Mouse (Mus musculus) heart, embryonic 14.5 days (tissue): ENCODE data around the gene Tmem50a. TPM values are rescaled to one million over a fixed set of nuclear protein-coding genes. Genes with fewer than 3 reads are reported as not detected.

ENCODE experiments used
- ATAC-seq: fragments of 200-750 bp; cut with Nextera tagmentation; 2 replicates; pipeline ENCODE4 v1.8.0; 2017; ENCODE audit warnings: low read depth, moderate TSS enrichment; ENCODE audit not compliant: insufficient number of reproducible peaks, insufficient read depth, low FRiP score
- H3K27ac ChIP-seq, 2 experiments: fragments of 200-500 bp in 1 of 2; fragments of 300-500 bp in 1 of 2; sonication (generic) in 1 of 2; replicated peaks in 1 of 2; 2 replicates each; pipeline ENCODE4 v1.5.1; 2012 to 2014; ENCODE audit warnings: low read depth in 2 of 2, low read length in 2 of 2, control low read depth in 1 of 2, mild to moderate bottlenecking in 1 of 2, mixed read lengths in 1 of 2; ENCODE audit not compliant: control insufficient read depth in 1 of 2, insufficient read depth in 1 of 2
- H3K27me3 ChIP-seq: fragments of 300-500 bp; sonication (generic); 2 replicates; pipeline ENCODE4 v1.6.1; 2014; ENCODE audit warnings: mild to moderate bottlenecking, low read length, control low read depth; ENCODE audit not compliant: control insufficient read depth, insufficient read depth
- H3K36me3 ChIP-seq: fragments of 300-500 bp; sonication (generic); 2 replicates; pipeline ENCODE4 v1.6.1; 2014; ENCODE audit warnings: mild to moderate bottlenecking, control low read depth, low read length, mixed read lengths; ENCODE audit not compliant: control insufficient read depth, insufficient read depth
- H3K4me1 ChIP-seq, 2 experiments: fragments of 200-500 bp in 1 of 2; fragments of 300-500 bp in 1 of 2; sonication (generic) in 1 of 2; 2 replicates each; pipeline ENCODE4 v1.6.1; 2012 to 2014; ENCODE audit warnings: low read length in 2 of 2, control low read depth in 1 of 2, mixed read lengths in 1 of 2; ENCODE audit not compliant: control insufficient read depth in 2 of 2, insufficient read depth in 2 of 2
- H3K4me2 ChIP-seq: fragments of 300-500 bp; sonication (generic); 2 replicates; pipeline ENCODE4 v1.6.1; 2014; ENCODE audit warnings: mild to moderate bottlenecking, low read length
- H3K4me3 ChIP-seq, 2 experiments: fragments of 200-500 bp in 1 of 2; fragments of 300-500 bp in 1 of 2; sonication (generic) in 1 of 2; 2 replicates each; pipeline ENCODE4 v1.5.1; 2012 to 2014; ENCODE audit warnings: low read length in 2 of 2, mild to moderate bottlenecking in 2 of 2, control low read depth in 1 of 2, low read depth in 1 of 2, moderate library complexity in 1 of 2; ENCODE audit not compliant: control insufficient read depth in 1 of 2, insufficient read depth in 1 of 2
- H3K9ac ChIP-seq: fragments of 300-500 bp; sonication (generic); 2 replicates; pipeline ENCODE4 v1.6.1; 2014; ENCODE audit warnings: mild to moderate bottlenecking, low read length
- H3K9me3 ChIP-seq: fragments of 300-500 bp; sonication (generic); 2 replicates; pipeline ENCODE4 v1.6.1; 2016; ENCODE audit warnings: low read length, control low read depth; ENCODE audit not compliant: control insufficient read depth
- WGBS: fragments of 180-500 bp; shearing (Covaris S2); extraction: QIAGEN DNeasy Blood & Tissue Kit; methylation state at CpG from one replicate; pipeline ENCODE4 v1.1.7; 2014; 5-methylcytosine and 5-hydroxymethylcytosine counted together
- polyA plus RNA-seq: library from polyadenylated mRNA; unstranded; fragments of >200 nt; fragmentation: Nextera tagmentation; extraction: Ambion mirVana; gene quantifications from 2 replicates; pipeline ENCODE4 v1.2.1, GENCODE M21; 2014

The Tmem50a gene
- polyA plus RNA-seq, 1 experiment from 2014 or later, result 167 TPM

DNA sequence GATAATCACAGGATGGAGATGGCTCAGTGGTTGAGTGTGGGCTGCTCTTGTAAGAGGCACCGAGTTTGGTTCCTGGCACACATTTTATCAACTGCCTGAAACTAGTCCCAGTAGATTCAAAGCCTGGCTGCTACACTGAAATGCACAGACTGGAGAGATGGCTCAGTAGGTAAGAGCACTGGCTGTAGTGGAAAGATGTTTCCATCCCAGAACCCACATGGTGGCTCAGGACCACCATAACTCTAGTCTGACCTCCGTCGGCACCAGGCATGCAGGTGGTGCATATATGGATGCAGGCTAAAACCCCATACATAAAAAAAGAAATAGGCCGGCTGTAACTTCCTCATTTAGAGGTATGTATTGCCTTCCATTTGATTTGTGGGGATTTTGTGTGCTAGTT lies 14.7 kb upstream of the Tmem50a start:
- peaks cover 66% of the 10 kb centered on the region for H3K36me3 ChIP-seq
- 0 out of 4 replicates have a peak overlapping the region, but pooled peaks of 1 of the 2 experiments have one; percentile 9 for H3K27ac ChIP-seq
- no peak for ATAC-seq
- H3K4me2 ChIP-seq, result no peak overlapping the region
- H3K4me1 ChIP-seq, result peaks cover 2 to 25% of the 10 kb centered on the region in 2 experiments
- H3K9ac ChIP-seq, result no peak overlapping the region
- 78% methylated on average over 4 of the region's 4 CpGs for WGBS
- H3K27me3 ChIP-seq, result no peaks in the 10 kb centered on the region
- no peak overlapping the region for H3K4me3 ChIP-seq
- no peaks in the 10 kb centered on the region for H3K9me3 ChIP-seq

DNA sequence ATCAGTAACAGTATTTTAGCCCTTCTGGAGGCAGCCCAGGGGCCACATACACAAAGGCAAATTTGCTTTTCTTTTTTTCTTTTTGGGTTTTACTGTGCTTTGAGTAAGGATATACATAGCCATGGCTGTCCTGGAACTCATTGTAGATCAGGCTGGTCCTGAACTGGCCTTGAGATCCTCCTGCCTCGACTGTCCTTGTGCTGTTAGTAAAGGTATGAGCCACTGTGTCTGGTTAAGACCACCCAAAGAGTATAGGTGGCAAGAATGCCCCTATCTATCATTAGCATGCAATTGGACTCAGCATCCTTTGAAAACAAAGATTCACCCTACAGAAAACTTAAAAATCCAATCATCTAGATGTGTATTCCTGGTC lies 13.6 kb upstream of the Tmem50a start:
- Histone ChIP-seq H3K4me1 (peaks cover 2 to 25% of the 10 kb centered on the region in 2 experiments), H3K9me3 (no peaks in the 10 kb centered on the region), H3K27me3 (no peaks in the 10 kb centered on the region), H3K9ac (no peak overlapping the region), H3K4me2 (no peak overlapping the region), H3K36me3 (peaks cover 56% of the 10 kb centered on the region), H3K4me3 (no peak overlapping the region), H3K27ac (no peak overlapping the region)
- ATAC-seq, result no peak
- WGBS, result 81% methylated on average over 1 of the region's 1 CpGs

DNA sequence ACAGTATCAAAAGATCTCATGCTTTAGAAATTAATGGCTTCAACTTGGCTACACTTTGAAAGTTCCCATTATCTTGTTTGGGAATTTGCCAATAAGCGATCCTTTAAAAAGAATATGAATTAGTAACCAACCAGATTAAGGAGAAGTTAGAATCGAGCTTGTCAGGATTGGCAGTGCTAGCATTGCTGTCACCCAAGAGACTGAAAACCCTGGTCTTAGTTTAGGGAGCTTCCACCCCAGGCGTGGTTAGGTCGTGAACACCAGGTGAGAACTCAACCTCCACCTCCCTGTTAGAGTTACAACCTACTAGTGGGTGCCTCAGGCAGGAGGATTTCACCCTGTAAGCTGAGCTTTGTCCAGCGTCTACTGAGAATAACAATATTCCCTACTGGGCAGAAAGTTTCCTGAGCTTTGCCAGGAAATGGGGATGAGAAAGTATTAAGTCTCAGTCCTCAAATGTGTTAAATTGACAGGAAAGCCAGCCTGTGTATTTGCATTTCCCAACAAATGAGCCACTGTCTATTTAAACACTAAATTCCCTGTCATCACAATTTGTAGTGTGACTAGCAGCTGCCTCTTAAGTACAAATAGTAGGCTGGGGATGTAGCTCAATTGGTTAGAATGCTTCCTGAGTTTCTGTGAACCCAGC lies 13.1 kb upstream of the Tmem50a start:
- H3K36me3 ChIP-seq, result peaks cover 51% of the 10 kb centered on the region
- no peak overlapping the region for H3K27ac ChIP-seq
- peaks cover 2 to 25% of the 10 kb centered on the region in 2 experiments for H3K4me1 ChIP-seq
- no peaks in the 10 kb centered on the region for H3K27me3 ChIP-seq
- no peak overlapping the region; the same call in 1 of the 2 replicates for H3K9ac ChIP-seq
- H3K4me2 ChIP-seq, result no peak overlapping the region
- no peaks in the 10 kb centered on the region for H3K9me3 ChIP-seq
- no peak overlapping the region for H3K4me3 ChIP-seq
- 68% methylated on average over 5 of the region's 5 CpGs for WGBS
- no peak for ATAC-seq

DNA sequence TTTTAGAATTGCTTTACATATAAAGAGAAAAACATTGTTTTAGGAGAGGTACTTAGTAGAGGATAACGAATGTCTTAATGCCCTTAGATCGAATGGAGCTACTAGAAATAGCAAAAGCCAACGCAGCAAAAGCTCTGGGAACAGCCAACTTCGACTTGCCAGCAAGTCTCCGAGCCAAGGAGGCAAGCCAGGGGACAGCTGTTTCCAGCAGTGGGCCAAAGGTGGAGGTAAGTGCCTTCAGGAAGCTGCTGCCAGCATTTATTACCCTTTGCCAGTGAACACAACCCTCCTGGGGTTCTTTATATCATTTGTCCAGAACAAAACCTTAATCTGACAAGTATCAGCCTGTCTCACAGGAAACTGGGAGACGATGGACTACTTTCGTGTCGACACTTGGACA lies 10.4 kb upstream of the Tmem50a start:
- Histone ChIP-seq H3K36me3 (peaks cover 43% of the 10 kb centered on the region), H3K4me3 (peak overlapping the region; percentile 21 to 90), H3K4me2 (peak overlapping the region; percentile 81), H3K27me3 (no peaks in the 10 kb centered on the region), H3K4me1 (peaks cover 5 to 26% of the 10 kb centered on the region in 2 experiments), H3K9ac (peak overlapping the region; percentile 96), H3K9me3 (no peaks in the 10 kb centered on the region), H3K27ac (no peak overlapping the region)
- WGBS, result 65% methylated on average over 8 of the region's 8 CpGs
- ATAC-seq, result no peak

DNA sequence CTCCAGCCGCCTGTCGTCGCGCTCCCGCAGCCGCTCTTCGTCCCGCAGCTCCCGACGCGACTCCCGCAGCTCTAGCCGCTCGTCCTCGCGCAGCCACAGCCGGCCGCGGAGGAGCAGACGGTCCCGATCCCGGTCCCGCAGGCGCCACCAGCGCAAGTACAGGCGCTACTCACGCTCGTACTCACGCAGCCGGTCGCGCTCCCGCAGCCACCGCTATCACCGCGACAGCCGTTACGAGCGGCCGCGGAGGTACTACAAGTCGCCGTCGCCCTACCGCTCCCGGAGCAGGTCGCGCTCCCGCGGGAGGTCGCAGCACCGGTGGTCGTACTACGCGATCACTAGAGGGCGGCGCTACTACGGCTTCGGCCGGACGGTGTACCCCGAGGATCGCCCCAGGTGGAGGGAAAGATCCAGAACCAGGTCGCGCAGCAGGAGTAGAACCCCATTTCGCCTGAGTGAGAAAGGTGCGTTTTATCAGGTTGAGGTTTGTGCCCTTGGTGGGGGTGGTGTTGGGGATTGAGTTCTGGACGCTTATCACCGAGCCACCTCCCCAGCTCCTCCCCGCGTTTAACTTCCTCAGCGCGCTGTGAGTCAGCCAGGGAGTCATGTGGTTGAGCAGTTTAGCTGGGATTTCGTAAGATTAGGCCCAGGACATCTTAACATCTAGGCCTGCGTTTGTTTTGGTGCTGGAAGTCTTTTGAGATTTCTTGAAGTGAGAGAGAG lies 9.4 kb upstream of the Tmem50a start:
- WGBS, result under 1% methylated on average over 70 of the region's 75 CpGs
- peaks cover 5 to 23% of the 10 kb centered on the region in 2 experiments for H3K4me1 ChIP-seq
- H3K4me3 ChIP-seq, result peak overlapping the region; percentile 76 to 90
- peaks cover 43% of the 10 kb centered on the region for H3K36me3 ChIP-seq
- H3K9me3 ChIP-seq, result no peaks in the 10 kb centered on the region
- peak; percentile 38 for ATAC-seq
- peak overlapping the region; percentile 81 for H3K4me2 ChIP-seq
- no peaks in the 10 kb centered on the region for H3K27me3 ChIP-seq
- peak overlapping the region; percentile 90 to 92 for H3K27ac ChIP-seq
- peak overlapping the region; percentile 96 for H3K9ac ChIP-seq

DNA sequence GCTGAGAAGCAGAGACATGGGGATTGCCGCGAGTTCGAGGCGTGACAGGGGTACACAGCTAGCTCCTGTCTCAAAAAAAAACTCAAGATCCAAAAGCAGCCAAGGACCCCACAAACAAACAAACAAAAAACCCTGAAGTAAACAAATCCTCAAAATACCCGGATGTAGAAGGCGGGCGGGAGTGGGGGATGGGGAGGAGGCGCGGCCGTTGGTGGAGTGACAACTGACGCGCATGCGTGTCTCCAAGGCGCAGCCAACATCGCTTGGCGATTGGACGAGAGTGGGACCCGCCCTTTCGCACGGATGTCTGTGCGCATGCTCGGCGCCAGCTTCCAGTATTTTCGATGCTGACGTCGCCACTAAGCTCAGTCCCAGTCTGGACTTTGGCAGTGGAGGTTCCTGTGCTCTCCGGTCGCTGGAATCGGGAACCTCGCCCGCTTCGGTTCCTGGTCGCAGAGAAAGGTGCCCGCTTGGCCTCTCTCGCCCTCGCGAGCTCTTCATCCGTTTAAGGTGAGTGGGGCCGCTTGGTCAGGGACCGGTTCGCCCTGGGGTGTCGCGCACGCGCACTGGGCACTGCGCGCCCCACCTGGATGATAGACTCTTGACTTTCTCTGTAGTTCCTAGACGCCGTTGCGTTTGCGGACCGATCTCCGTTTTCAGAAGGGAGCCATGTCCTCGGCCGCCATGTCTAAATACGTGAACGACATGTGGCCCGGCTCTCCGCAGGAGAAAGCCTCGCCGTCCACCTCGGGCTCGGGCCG lies 8.6 kb upstream of the Tmem50a start, which contains the start of gene Rsrp1:
Gene Rsrp1, plus strand, starts transcription at position 335 of the 761 bp plus-strand sequence.
- H3K4me1 ChIP-seq, result peaks cover 5 to 23% of the 10 kb centered on the region in 2 experiments
- H3K27ac ChIP-seq, result peak within 1 kb of the TSS; percentile 90 to 92
- peak; percentile 93 for ATAC-seq
- H3K36me3 ChIP-seq, result peaks cover 39% of the 10 kb centered on the region
- H3K9ac ChIP-seq, result peak within 1 kb of the TSS; percentile 96
- H3K27me3 ChIP-seq, result no peaks in the 10 kb centered on the region
- no peaks in the 10 kb centered on the region for H3K9me3 ChIP-seq
- peak within 1 kb of the TSS; percentile 76 to 90 for H3K4me3 ChIP-seq
- under 1% methylated on average over 64 of the region's 64 CpGs for WGBS
- peak within 1 kb of the TSS; percentile 85 for H3K4me2 ChIP-seq

DNA sequence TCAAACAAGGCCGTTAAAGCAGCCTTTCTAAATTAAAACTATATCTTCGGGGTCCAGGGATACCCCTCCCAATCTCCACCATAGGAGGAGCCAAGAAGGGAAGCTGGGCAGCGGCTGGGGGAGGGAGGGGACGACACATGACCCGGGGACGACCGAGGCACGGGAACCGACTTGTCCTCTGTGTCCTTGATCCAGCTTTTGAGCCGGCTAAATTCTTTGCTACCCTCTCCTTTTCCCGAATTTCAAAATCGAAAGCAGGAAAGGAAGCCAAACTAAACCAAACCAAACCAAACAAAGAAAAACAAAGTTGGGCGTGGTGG lies 8.1 kb upstream of the Tmem50a start:
- 0 out of 2 replicates have a peak, but pooled peaks have one; percentile 44 for ATAC-seq
- no peaks in the 10 kb centered on the region for H3K9me3 ChIP-seq
- H3K9ac ChIP-seq, result peak overlapping the region; percentile 76
- H3K27ac ChIP-seq, result peak overlapping the region; percentile 82 to 92
- H3K4me2 ChIP-seq, result peak overlapping the region; percentile 85
- peaks cover 5 to 23% of the 10 kb centered on the region in 2 experiments for H3K4me1 ChIP-seq
- H3K4me3 ChIP-seq, result peak overlapping the region; percentile 55 to 90
- WGBS, result 2% methylated on average over 13 of the region's 13 CpGs
- no peaks in the 10 kb centered on the region for H3K27me3 ChIP-seq
- H3K36me3 ChIP-seq, result peaks cover 33% of the 10 kb centered on the region
